Mouse (Mus musculus) cerebral cortex, adult 2 months (tissue): Measurements from ENCODE around the gene Gm3033.

Source experiments
- WGBS: fragments of 180-500 bp; shearing (Covaris S2); methylation state at CpG from one replicate; pipeline ENCODE4 v1.1.7; 2018; 5-methylcytosine and 5-hydroxymethylcytosine counted together

Gene Gm3033

GRCm38 (mm10) chr14:3845945-3846344, at the start of gene Gm3033:
Gene Gm3033, plus strand, starts transcription at chr14:3846245.
- WGBS, result no CpG with 5 or more reads among the region's 2 CpGs

DNA sequence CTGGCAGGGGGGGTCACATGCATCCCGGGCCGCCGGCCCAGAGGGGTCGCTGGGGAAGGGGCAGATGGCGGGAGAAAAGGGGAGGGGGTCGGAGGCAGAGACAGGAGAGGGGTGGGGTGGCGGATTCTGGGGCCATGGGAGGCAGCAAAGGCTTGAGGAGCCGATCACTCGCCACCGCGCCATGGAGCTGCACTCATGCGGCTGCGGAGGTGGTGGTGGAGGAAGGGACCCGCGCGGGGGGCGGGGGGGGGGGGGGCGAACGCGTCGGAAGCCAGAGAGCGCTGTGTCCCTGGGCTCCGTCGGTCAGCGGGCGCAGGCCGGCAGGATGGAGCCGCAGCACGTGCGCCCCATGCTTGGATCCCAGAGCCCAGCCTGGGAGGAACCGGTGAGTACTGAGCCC, 36.3 kb upstream of the Gm3033 start, which contains the start of gene Gm3002:
Gm3002 (plus strand) TSS at position 301 of the 400 bp plus-strand sequence.
- WGBS, result no CpG with 5 or more reads among the region's 31 CpGs

GRCm38 (mm10) chr14:3883872-3884271, 37.8 kb downstream of the Gm3033 start, which contains the start of gene Gm2916:
Gene Gm2916, plus strand, starts transcription at chr14:3884172.
- no CpG with 5 or more reads among the region's 1 CpGs for WGBS
